Mouse (Mus musculus) embryonic fibroblast, embryonic 13.5 days (primary cell): ENCODE measurements around the gene Zfp667.

Source experiments
- CTCF ChIP-seq: IDR thresholded peaks from 2 replicates; pipeline ENCODE4 v1.5.1; 2011; ENCODE audit warnings: mild to moderate bottlenecking, control low read depth, low read length, moderate library complexity, borderline replicate concordance; ENCODE audit not compliant: insufficient read depth
- POLR2A ChIP-seq: IDR thresholded peaks from 2 replicates; pipeline ENCODE4 v1.6.1; 2011; ENCODE audit warnings: low read depth, mild to moderate bottlenecking, control low read depth, low read length, moderate library complexity

DNA sequence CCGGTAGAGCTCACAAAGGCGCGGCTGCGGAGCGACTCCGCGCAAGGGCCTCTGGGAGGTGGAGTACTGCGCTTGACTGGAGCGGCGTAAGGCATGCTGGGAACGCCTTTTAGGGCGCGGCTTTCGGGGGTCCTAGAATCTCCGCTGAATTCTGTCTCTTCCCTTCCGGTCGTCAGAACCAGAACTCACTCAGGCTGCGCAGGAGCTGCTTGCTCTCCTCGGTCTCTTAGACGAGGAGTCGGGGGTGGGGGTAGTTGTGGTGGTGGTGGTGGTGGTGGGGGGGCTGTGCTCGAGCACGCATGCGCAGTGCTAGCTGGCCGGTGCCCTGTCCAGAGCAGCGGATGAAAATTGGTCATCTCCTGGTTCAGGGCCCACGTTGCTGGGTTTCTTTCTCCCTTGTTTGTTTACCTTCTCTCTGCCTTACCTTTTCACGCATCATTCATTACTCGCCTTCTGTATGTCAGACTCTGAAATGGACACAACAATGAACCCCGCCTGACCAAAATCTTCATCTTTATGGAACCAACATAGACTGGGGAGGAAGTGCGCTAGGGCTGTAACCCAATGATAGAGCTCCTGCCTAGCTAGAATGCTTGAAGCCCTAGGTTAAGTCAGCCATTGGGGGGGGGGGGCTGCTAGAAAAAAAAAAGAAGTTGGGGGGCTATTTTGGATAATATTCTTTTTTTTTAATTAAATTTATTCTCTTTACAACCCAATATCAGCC is 45.0 kb downstream of the Zfp667 start, which contains the start of gene Zfp583:
- TF ChIP-seq CTCF (no peak), POLR2A (peak; percentile 49)
